Comparison of ENCODE assay signal across 7 mouse cellular contexts in the genomic region with DNA sequence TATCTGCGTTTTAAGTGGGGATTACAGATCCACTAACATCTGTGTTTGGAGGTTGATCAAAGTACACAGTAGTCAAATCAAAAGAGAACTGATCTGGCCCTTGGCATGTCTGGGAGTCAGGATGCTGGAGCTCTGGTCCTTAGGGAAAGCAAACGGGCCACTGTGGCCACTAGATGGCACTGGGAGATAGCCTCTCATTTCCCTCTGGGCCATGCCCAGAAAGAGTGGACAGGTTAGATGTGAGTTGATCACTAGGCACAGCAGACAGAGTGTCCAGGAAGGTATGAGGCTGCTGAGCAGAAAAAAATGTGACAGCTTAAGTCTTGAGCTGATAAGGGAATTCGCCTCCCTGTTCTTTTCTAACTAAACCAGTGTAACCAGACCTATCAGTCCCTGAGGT. TPM values are rescaled to one million over a fixed set of nuclear protein-coding genes. Genes with fewer than 3 reads are reported as not detected.
DNase-seq lines count a peak whose midpoint lies in the region; ATAC-seq lines count a peak whose summit lies in the region.

No protein-coding gene starts in this region.

- no peaks in the 10 kb centered on the region; the same call in 1 of the 2 replicates for H3K27me3 ChIP-seq in lung, embryonic 16.5 days (ENCODE audit: control insufficient read depth, insufficient read depth, low read depth, low read length)

- no peaks in the 10 kb centered on the region for H3K9me3 ChIP-seq in lung, embryonic 16.5 days (ENCODE audit: control insufficient read depth, low read length)

- H3K4me2 ChIP-seq in lung, embryonic 16.5 days (ENCODE audit: low read depth, low read length): no peak overlapping the region

- peak; percentile 69 for DNase-seq in 416B (ENCODE audit: low read depth)
- DNase-seq in ES-CJ7 (ENCODE audit: low read depth, low spot score): peak; percentile 61
- peak; percentile 84 for DNase-seq in cerebellum, adult 9-11 months
- peak; percentile 29 to 52 for DNase-seq in gastrocnemius, adult 8-10 months (ENCODE audit: low spot score in 2 of 2)
- peak; percentile 81 for DNase-seq in kidney, postnatal 14 days
- DNase-seq in skeletal muscle tissue, adult 2 months (ENCODE audit: low read depth, low spot score): peak; percentile 54

- H3K36me3 ChIP-seq in lung, embryonic 16.5 days (ENCODE audit: control insufficient read depth, insufficient read depth, low read length): no peaks in the 10 kb centered on the region

- H3K4me3 ChIP-seq in lung, embryonic 16.5 days (ENCODE audit: low read length): no peak overlapping the region

- no peak overlapping the region for H3K27ac ChIP-seq in lung, embryonic 16.5 days (ENCODE audit: low read length)

- WGBS in lung, embryonic 16.5 days: 9% methylated on average over 3 of the region's 3 CpGs

- no peaks in the 10 kb centered on the region for H3K4me1 ChIP-seq in lung, embryonic 16.5 days (replicated peaks; ENCODE audit: control insufficient read depth, insufficient read depth, low read length)

- ATAC-seq in lung, embryonic 16.5 days (ENCODE audit: low read depth): peak; percentile 51; the same call in 1 of the 2 replicates

- H3K9ac ChIP-seq in lung, embryonic 16.5 days (ENCODE audit: low read length): no peak overlapping the region

RNA-seq across cellular contexts. Expression of a gene that starts 6.1 kb away (rescaled TPM):
- total RNA-seq in gastrocnemius, adult 8-10 months (2022): 1 to 10 TPM in 3 of 4 experiments, under 1 TPM in 1; 0.61 to 2.7 (median 1.5) TPM
- polyA plus RNA-seq in lung, embryonic 16.5 days (2015; fragmentation: Nextera tagmentation; extraction: Ambion mirVana): 2.6 and 3.1 TPM in 2 replicates

RNA-seq across cellular contexts. Expression of a gene that starts 15.5 kb away (rescaled TPM):
- 1 to 10 TPM; 1.8 to 6.6 (median 3.4) TPM for total RNA-seq in gastrocnemius, adult 8-10 months (2022)
- 6.7 and 9.5 TPM in 2 replicates for polyA plus RNA-seq in lung, embryonic 16.5 days (2015; fragmentation: Nextera tagmentation; extraction: Ambion mirVana)
